Mouse (Mus musculus): ENCODE data around the gene Rassf8. TPM values are rescaled to one million over a fixed set of nuclear protein-coding genes. Genes with fewer than 3 reads are reported as not detected.
A peak's percentile ranks its signal among the peaks of the same experiment; 100 is the strongest.

Rassf8 gene
- polyA plus RNA-seq (2014; fragmentation: Nextera tagmentation; extraction: Ambion mirVana) = 3.8 and 4.5 TPM in 2 replicates

DNA sequence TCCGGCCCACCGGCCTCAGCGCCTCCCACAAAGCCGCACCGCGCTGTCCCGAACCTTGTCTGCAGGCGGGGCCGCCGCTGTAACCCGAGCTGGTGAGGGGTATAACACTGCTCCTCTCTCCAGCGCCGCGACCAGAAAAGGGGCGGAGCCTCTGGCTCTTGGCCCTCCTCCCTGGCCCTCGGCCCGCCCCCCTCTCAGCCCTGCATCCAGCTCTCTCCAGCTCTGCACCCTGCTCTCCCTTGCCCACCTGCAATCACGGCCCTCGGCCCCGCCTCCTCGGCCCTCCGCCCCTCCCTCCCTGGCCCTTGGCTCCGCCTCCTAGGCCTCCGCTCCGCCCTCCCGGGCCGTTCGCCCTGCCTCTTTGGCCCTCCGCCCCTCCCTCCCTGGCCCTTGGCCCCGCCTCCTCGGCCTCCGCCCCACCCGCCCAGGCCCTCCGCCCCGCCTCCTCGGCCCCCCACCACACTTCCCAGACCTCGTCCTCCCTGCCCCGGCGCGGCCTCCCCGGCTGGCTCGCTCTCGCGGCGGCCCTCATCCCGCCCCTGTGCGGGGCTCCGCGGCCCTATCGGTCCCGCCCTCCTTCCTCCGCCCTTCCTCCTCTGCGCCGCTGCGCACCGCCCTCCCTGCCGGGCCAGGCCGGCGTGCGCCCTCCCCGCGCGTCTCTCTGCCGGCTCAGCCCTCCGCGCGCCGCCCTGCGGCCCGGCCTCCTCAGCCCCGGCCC lies at the start of gene Rassf8:
Rassf8 (plus strand) TSS at position 617 of the 718 bp plus-strand sequence.
- DNase-seq (ENCODE audit: low spot score) (peak; percentile 90), ATAC-seq (ENCODE audit: insufficient read depth, low FRiP score, low TSS enrichment) (peak; percentile 96)
- no peaks in the 10 kb centered on the region for H3K36me3 ChIP-seq (ENCODE audit: control insufficient read depth, insufficient read depth, low read length)
- peak within 1 kb of the TSS; percentile 81 for H3K27ac ChIP-seq (ENCODE audit: low read depth, low read length)
- peak within 1 kb of the TSS; percentile 78 for H3K4me3 ChIP-seq (ENCODE audit: low read depth, low read length)
- H3K4me1 ChIP-seq (ENCODE audit: control insufficient read depth, insufficient read depth, low read length) = peaks cover 4% of the 10 kb centered on the region; the same call in 1 of the 2 replicates
- WGBS = under 1% methylated on average over 34 of the region's 71 CpGs
- H3K9ac ChIP-seq (ENCODE audit: low read length) = peak within 1 kb of the TSS; percentile 77
- no peaks in the 10 kb centered on the region for H3K27me3 ChIP-seq (ENCODE audit: control insufficient read depth, insufficient read depth, low read length)
- H3K9me3 ChIP-seq (ENCODE audit: control insufficient read depth, low read length) = no peaks in the 10 kb centered on the region
- peak within 1 kb of the TSS; percentile 60 for H3K4me2 ChIP-seq (ENCODE audit: low read depth)

DNA sequence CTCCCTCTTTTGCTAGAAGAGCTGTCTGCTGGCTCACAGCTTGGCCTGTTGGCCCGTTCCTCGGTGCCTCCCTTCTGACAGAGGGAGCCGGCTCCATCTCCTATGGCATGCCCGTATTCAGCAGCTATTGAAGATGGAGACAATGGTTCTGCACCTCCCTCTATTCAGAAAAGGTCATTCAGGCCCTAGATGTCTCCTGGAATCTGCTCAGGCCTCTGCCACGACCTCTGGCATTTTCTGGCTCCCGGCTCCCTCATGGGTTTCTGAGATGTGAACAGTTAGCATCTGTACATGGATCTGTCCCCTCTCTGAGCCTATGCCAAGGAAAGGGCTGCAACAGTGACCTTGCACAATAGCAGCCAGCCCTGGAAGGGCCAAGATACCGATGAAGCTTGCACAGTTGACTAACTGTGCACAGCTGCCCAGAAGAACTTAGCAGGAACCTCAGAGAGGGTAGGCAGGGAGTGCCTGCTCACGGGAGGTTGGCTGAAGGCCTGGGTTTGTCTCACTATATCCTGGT lies 45.5 kb upstream of the Rassf8 start:
- WGBS = 36% methylated on average over 8 of the region's 8 CpGs
- H3K27ac ChIP-seq (ENCODE audit: low read depth, low read length) = no peak overlapping the region
- no peak for DNase-seq (ENCODE audit: low spot score)

DNA sequence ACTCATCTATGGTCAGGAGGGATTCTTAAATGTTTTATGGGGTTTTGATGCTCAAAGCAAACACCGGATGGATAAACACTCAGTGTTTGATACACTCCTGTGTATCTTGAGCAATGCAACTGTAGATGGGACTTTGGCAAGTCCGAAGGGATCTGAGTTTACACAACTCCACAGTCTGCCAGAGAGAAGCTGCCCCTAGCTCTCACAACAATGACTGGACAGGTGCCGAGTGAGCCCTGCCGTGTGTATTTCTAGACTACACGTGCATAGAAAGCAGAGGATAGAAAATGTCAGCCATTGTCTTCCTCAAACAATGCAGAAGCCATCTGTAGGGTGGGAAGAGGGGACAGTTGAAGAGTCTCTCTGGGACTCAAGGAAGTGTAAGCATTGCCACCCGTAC lies 42.9 kb upstream of the Rassf8 start:
- no peaks in the 10 kb centered on the region for H3K27me3 ChIP-seq (ENCODE audit: control insufficient read depth, insufficient read depth, low read length)
- no peak overlapping the region for H3K4me3 ChIP-seq (ENCODE audit: low read depth, low read length)
- no peaks in the 10 kb centered on the region for H3K9me3 ChIP-seq (ENCODE audit: control insufficient read depth, low read length)
- no peak for ATAC-seq (ENCODE audit: insufficient read depth, low FRiP score, low TSS enrichment)
- no peaks in the 10 kb centered on the region for H3K4me1 ChIP-seq (ENCODE audit: control insufficient read depth, insufficient read depth, low read length)
- H3K9ac ChIP-seq (ENCODE audit: low read length) = no peak overlapping the region
- H3K4me2 ChIP-seq (ENCODE audit: low read depth) = no peak overlapping the region
- H3K36me3 ChIP-seq (ENCODE audit: control insufficient read depth, insufficient read depth, low read length) = no peaks in the 10 kb centered on the region
- no peak overlapping the region for H3K27ac ChIP-seq (ENCODE audit: low read depth, low read length)
- 86% methylated on average over 6 of the region's 6 CpGs for WGBS
- no peak for DNase-seq (ENCODE audit: low spot score)

More for the DNA sequence above, 45.5 kb upstream of the Rassf8 start:
- Histone ChIP-seq H3K36me3 (ENCODE audit: control insufficient read depth, insufficient read depth, low read length) (no peaks in the 10 kb centered on the region), H3K27me3 (ENCODE audit: control insufficient read depth, insufficient read depth, low read length) (no peaks in the 10 kb centered on the region), H3K9ac (ENCODE audit: low read length) (no peak overlapping the region), H3K4me3 (ENCODE audit: low read depth, low read length) (no peak overlapping the region), H3K4me2 (ENCODE audit: low read depth) (no peak overlapping the region), H3K4me1 (ENCODE audit: control insufficient read depth, insufficient read depth, low read length) (no peaks in the 10 kb centered on the region), H3K9me3 (ENCODE audit: control insufficient read depth, low read length) (no peaks in the 10 kb centered on the region)
- no peak for ATAC-seq (ENCODE audit: insufficient read depth, low FRiP score, low TSS enrichment)

DNA sequence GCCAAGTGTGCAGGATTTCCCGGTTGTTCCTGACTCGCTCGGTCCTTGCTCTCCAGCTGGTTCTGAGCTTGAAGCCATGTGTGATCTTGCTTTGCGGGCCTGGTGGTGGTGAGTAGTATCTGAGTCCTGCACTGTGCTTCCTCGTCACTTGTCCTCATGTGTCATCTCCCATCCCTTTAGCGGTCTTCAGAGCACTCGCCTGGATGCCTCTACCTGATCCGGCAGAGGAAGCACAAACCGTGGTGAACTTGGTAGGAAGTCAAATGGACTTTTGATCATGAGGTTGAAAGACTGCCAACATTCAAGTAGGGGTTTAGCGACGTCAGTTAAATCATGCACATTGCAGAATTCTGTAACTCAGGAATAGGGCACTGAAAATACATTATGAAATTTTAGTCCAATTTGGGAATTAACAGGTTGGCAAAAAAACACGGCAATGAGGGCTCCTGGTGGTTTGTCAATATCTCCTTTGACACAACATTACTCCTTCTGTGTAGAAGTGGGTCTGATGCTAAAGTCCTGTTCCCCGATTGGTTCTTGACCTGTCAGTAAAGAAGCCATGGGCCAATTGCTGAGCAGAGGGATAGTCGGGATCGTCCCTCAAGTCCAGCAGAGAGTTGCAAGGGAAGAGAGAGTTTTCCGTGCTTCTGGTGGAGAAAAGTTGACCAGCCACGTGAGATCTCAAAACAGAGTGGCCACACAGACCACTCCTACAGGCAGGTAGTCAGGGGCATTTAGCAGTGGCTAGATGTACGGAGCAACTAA lies 36.4 kb upstream of the Rassf8 start:
- 93% methylated on average over 18 of the region's 18 CpGs for WGBS

DNA sequence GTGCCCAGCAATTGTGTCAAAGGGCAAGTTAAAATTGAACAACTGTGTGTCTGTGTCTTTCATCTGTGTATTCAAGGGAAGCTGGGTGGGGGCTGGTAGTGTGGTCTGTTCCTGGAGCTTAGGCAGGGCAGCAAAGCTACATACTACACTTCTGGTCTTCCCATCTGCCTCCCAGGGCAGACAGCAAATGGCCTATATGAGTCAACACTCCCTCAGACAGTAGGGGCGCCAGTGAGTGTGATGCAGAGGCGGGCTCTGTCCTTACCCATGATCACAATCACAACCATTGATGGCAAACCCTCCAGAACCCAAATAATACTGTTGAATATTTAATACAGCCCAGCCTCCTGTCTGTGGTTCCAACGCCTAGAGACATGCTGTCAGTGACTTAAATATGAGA lies 35.8 kb upstream of the Rassf8 start:
- ATAC-seq (ENCODE audit: insufficient read depth, low FRiP score, low TSS enrichment) (no peak), DNase-seq (ENCODE audit: low spot score) (no peak)
- Histone ChIP-seq H3K4me1 (ENCODE audit: control insufficient read depth, insufficient read depth, low read length) (peaks cover 6% of the 10 kb centered on the region), H3K27me3 (ENCODE audit: control insufficient read depth, insufficient read depth, low read length) (no peaks in the 10 kb centered on the region), H3K4me2 (ENCODE audit: low read depth) (no peak overlapping the region), H3K27ac (ENCODE audit: low read depth, low read length) (no peak overlapping the region), H3K36me3 (ENCODE audit: control insufficient read depth, insufficient read depth, low read length) (no peaks in the 10 kb centered on the region), H3K4me3 (ENCODE audit: low read depth, low read length) (no peak overlapping the region), H3K9ac (ENCODE audit: low read length) (no peak overlapping the region), H3K9me3 (ENCODE audit: control insufficient read depth, low read length) (no peaks in the 10 kb centered on the region)
- WGBS = 88% methylated on average over 3 of the region's 3 CpGs

More for the DNA sequence above, 36.4 kb upstream of the Rassf8 start:
- Histone ChIP-seq H3K9me3 (ENCODE audit: control insufficient read depth, low read length) (no peaks in the 10 kb centered on the region), H3K27me3 (ENCODE audit: control insufficient read depth, insufficient read depth, low read length) (no peaks in the 10 kb centered on the region), H3K4me3 (ENCODE audit: low read depth, low read length) (no peak overlapping the region), H3K36me3 (ENCODE audit: control insufficient read depth, insufficient read depth, low read length) (no peaks in the 10 kb centered on the region), H3K27ac (ENCODE audit: low read depth, low read length) (no peak overlapping the region), H3K4me2 (ENCODE audit: low read depth) (no peak overlapping the region), H3K9ac (ENCODE audit: low read length) (no peak overlapping the region), H3K4me1 (ENCODE audit: control insufficient read depth, insufficient read depth, low read length) (peaks cover 6% of the 10 kb centered on the region)
- ATAC-seq (ENCODE audit: insufficient read depth, low FRiP score, low TSS enrichment) (no peak), DNase-seq (ENCODE audit: low spot score) (no peak)

DNA sequence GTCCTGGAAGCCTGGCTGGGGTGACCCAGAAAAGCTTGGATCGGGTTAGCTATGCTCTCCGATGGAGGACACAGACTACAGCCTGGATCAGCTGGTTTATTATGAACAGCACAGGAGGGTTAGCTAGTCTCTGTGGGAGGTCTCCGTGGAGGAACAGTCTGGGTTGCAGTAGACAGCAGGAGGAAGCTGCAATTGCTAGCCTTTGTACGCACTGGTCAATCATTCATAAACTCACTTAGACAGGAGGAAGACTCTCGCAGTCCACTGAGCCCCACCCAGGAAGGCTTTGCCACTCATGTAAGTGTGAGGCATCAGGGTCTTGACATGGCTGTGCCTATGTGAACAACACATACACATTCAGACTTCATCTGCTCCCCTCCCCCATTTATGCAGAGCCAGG lies 35.2 kb upstream of the Rassf8 start:
- H3K27ac ChIP-seq (ENCODE audit: low read depth, low read length) = no peak overlapping the region
- H3K4me1 ChIP-seq (ENCODE audit: control insufficient read depth, insufficient read depth, low read length) = peaks cover 6% of the 10 kb centered on the region
- DNase-seq (ENCODE audit: low spot score) (no peak), ATAC-seq (ENCODE audit: insufficient read depth, low FRiP score, low TSS enrichment) (no peak)
- H3K27me3 ChIP-seq (ENCODE audit: control insufficient read depth, insufficient read depth, low read length) = no peaks in the 10 kb centered on the region
- H3K9ac ChIP-seq (ENCODE audit: low read length) = no peak overlapping the region
- H3K4me3 ChIP-seq (ENCODE audit: low read depth, low read length) = no peak overlapping the region
- 72% methylated on average over 5 of the region's 5 CpGs for WGBS
- H3K4me2 ChIP-seq (ENCODE audit: low read depth) = no peak overlapping the region
- no peaks in the 10 kb centered on the region for H3K9me3 ChIP-seq (ENCODE audit: control insufficient read depth, low read length)
- H3K36me3 ChIP-seq (ENCODE audit: control insufficient read depth, insufficient read depth, low read length) = no peaks in the 10 kb centered on the region

DNA sequence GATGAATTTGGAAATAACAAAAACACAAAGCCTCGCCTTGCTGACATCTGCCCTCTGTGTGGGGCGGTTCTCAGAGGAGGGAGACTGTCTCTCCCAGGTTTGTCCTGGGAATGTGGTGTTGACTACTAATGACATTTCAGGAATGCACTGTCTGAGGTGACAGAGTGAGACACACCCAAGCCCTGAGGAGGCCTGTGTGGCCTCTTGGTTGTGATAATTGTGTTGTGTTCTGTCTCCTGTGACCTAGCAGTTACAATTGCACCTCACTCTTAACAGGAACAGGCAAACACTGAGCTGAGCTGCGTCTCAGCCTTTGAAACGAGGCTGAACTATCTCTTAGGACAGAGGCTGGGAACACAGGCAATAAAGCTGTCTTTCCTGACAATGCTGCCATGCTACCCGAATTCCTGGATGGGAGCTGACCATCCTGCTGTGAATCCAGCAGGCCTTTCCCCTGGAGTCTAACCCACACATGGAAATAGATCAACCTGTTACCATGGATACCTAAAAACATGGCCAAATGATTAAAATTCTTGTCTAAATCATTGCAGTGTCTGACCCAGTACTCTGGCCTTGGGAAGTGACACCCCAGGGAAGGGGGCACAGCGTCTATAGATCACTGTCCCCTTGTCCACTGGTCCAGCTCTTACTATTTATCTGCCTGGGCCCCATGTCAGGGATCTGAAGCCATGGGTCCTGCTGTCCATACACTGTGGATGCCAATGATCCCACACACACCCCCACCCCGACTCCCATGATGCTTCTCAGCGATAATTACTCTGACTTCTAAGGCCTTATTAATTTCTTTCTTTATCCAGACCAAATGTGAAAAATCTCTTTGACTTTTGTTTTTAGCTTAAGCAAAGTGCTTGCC lies 33.1 kb upstream of the Rassf8 start:
- Histone ChIP-seq H3K4me1 (ENCODE audit: control insufficient read depth, insufficient read depth, low read length) (peaks cover 6% of the 10 kb centered on the region), H3K36me3 (ENCODE audit: control insufficient read depth, insufficient read depth, low read length) (no peaks in the 10 kb centered on the region), H3K9ac (ENCODE audit: low read length) (no peak overlapping the region), H3K4me2 (ENCODE audit: low read depth) (no peak overlapping the region), H3K27ac (ENCODE audit: low read depth, low read length) (peak overlapping the region; percentile 46; the same call in 1 of the 2 replicates), H3K27me3 (ENCODE audit: control insufficient read depth, insufficient read depth, low read length) (no peaks in the 10 kb centered on the region), H3K4me3 (ENCODE audit: low read depth, low read length) (no peak overlapping the region), H3K9me3 (ENCODE audit: control insufficient read depth, low read length) (no peaks in the 10 kb centered on the region)
- DNase-seq (ENCODE audit: low spot score) = peak; percentile 17
- WGBS = 28% methylated on average over 8 of the region's 8 CpGs
- peak; percentile 62 for ATAC-seq (ENCODE audit: insufficient read depth, low FRiP score, low TSS enrichment)

DNA sequence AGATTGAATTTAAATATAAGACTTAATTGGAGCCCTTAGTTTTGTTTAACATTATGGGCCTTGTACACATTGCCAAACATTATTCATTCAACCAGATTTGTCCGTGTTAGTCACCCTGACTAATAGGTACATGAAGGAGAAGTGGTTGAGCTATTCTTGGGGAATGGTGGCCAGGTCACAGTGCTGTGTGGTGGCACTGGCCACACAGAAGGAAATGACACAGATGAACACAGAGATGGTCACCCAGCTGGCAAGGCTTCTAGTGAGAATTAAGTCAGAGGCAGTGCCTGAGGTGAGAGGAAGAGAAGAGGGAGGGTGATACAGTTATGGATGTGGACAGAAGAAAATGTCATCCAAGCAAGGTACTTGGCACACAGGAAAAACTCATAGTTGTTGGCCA lies 32.4 kb upstream of the Rassf8 start:
- Histone ChIP-seq H3K36me3 (ENCODE audit: control insufficient read depth, insufficient read depth, low read length) (no peaks in the 10 kb centered on the region), H3K4me3 (ENCODE audit: low read depth, low read length) (no peak overlapping the region), H3K27me3 (ENCODE audit: control insufficient read depth, insufficient read depth, low read length) (no peaks in the 10 kb centered on the region), H3K4me1 (ENCODE audit: control insufficient read depth, insufficient read depth, low read length) (peaks cover 6% of the 10 kb centered on the region), H3K9me3 (ENCODE audit: control insufficient read depth, low read length) (no peaks in the 10 kb centered on the region), H3K9ac (ENCODE audit: low read length) (no peak overlapping the region), H3K27ac (ENCODE audit: low read depth, low read length) (no peak overlapping the region), H3K4me2 (ENCODE audit: low read depth) (no peak overlapping the region)
- 65% methylated on average over 1 of the region's 1 CpGs for WGBS
- ATAC-seq (ENCODE audit: insufficient read depth, low FRiP score, low TSS enrichment) = no peak
- no peak for DNase-seq (ENCODE audit: low spot score)

Measured in neural tube, embryonic 11.5 days (tissue).